Mouse (Mus musculus) adrenal gland, adult 8-10 months (tissue): ENCODE measurements around the gene Vapa. TPM values are rescaled to one million over a fixed set of nuclear protein-coding genes. Genes with fewer than 3 reads are reported as not detected.
"Not testable (repeated sequence)": the region's sequence is repeated elsewhere in the genome, so short reads cannot be mapped to it uniquely, and the experiment has no call there.

Experiments used
- DNase-seq: peaks from one replicate; pipeline ENCODE4 v3.0.0; 2022
- total RNA-seq, 4 experiments: library from RNA; stranded (reverse); gene quantifications; 2 replicates each; pipeline ENCODE4 v1.2.4; 2022

Gene Vapa
- total RNA-seq: 100 to 1,000 TPM; 108 to 165 (median 135) TPM

DNA sequence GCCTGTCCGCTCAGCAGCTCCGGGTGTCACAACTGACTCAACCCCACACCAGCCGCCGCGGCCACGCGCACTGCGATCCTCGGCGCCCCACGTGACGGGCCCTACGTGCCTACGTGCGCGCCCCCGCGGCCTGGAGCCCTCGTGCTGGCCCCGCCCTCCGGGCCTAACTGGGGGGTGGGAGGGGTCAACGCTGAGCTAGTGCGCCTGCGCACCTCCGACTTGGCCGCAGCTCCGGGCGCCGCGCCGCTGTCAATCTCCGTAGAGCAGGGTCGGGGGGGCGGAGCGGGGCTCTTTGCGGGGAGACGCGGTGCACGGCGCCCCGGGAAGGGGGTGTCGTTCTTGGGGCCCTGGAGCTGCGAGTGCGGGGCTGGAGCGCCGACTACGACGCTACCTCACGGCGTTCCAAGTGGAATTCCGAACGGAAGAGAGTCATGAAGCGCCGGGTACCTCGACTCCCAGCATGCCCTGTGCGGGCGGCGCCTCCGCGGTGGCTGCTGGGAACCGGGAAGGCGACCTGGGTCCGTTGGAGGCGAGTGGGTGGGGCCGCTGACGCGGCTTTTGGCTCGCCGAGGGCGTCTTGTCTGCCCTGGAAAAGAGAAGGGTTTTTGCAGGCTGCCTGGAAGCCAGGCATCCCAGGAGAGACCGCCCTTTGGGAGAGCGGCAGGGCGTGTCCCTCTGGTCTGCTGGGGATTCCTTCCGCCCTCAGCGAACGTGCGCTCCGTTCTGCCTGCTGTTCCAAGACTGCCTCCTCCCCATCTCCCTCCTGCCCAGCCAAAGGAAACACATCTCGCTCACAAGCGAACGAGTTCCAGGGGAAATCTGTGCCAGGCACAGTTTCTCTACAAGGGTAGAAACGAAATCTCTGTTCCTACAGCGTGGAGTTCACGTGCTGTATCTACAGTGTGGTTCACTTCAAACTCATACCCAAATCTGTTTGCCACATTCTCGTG, at the start of gene Vapa:
Vapa (minus strand) TSS at position 93 of the 950 bp plus-strand sequence.
- DNase-seq: peak; percentile 98

DNA sequence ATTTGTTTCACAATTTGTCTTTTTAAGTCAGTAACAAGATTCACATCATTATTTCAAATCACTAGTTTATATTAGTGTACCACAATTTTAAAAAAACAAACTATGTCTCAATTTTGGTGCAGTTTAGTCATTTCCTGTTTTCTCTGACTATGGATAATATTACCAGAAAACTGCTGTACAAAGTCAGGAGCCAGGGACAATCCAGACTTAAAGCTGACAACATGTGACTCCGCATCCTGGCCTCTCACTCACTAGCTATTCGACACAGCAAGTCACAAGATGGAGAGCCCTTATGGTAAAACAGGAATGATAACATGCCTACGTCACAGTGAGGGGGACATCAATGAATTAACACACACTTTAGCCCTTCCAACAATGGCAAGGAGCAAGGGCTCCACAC, 49.3 kb upstream of the Vapa start:
- no peak for DNase-seq

DNA sequence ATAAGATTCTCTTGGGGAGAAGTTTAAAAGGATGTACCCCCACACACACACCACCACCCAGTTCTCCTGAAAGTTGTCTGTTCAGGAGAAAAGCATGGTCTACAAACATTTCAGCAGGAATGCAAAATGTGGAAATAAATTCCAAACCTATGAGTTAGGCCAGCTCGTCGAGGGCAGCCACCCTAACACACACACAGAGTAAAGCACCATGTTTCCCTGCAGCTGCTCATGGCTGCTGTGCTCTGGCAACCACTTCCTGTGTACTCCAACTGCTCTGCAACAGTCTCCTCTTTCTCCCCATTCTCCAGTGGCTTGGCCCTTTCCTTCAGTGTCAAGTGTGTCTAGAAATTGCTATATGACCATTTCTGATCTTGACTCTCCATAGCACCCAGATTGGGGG, 45.1 kb upstream of the Vapa start:
- no peak for DNase-seq

DNA sequence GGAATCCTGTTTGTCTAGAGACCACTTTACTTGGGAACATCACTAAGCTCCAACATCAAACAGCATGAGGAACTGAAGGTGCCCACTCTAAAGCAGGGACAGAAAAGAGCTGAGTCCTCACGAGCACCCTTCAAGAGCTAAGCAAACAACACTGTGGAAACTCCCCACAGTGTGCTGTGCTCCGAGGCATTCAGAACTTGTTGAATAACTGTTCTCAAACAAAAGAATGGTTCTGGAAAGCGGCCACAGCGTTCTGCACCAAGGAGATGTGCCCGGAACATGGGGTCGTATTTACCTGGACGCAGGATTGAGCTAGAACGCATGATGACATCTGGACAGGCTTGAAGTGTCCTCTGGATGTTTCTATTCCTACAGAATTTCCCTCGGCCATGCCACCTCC, 44.6 kb upstream of the Vapa start:
- DNase-seq: no peak

DNA sequence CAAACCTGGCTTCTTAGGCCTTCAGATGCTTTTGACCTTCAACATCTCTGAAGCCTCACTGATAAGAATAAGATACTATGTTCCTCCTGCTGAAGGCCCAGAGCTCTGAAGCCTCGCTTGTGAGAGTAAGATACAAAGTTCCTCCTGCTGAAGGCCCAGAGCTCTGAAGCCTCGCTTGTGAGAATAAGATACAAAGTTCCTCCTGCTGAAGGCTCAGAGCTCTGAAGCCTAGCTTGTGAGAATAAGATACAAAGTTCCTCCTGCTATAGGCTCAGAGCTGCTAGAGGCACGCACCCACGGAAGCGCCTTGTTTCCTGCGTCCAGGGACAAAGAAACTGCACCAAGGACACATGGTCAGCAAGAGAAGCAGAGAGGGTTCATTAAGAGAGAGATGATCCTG, 43.4 kb upstream of the Vapa start:
- no peak for DNase-seq

DNA sequence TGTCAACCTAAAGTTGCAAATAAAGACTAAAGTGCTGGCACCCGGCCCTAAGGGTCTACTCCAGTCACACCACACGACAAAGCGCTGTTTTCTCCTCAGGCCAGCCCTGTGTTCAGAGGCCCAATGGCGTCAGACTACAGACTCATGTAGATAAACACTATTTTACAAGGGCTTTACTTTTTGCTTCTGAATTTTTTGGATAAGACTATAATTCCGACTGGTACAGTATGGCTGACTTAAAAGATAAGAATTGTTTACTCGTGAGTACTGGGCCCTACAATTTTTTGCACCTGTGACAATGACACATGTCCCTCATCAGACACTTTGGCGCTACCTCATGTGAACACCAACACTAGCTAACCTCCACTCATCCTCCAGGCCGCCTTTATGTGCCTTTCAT, 42.7 kb upstream of the Vapa start:
- DNase-seq: no peak

DNA sequence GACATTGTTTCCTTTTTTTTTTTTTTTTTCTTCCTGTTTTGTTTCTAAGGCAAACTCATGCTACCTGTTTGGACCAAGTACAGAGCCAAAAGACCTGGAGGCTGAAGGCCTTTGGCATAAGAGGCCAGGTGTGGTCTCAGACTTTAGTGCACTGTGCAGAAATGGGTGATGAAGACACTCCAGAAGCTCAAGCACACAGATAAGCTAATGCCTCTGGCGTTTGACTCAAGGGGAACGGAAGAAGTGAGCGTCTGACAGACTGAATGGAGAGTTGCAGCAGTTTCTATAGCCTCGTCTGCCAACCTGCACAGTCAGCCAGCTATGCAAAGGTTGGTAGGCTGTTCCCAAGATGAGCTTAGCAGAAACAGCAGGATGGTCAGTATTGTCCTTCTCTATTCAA, 42.3 kb upstream of the Vapa start:
- DNase-seq: no peak

DNA sequence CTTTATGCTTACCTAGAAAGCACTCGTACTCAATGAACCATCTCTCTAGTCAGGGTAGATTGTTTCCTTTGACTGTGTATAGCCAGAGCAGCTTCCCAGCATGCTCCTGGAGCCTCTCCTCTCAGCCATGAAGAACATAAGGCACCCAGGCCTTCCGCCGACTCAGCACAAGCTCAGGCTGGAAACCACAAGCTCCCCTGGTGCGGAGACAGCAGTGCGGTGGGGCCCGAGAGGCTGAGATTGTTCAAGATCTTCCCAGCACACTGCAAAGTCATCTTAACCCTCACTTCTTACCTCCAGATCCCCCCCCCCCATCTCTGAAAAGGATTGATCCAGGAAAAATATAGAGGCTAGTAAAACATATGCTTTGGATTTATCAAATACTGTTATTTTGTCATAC, 37.2 kb upstream of the Vapa start:
- no peak for DNase-seq

DNA sequence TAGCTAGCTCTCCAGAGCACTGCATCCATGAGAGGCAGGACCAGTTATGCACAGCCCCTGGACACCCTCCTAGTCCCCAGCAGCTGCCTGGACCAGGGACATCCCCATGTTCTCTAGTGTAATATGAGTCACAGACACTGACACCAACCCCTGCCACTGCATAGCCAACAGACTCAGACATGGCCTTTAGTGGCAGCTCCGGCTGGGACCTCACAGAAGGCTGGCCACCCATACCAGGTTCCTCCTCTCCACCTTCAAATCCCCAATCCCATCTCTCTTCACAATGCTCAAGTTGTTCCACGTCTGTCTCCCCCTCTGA, 35.8 kb upstream of the Vapa start:
- peak; percentile 41 for DNase-seq

DNA sequence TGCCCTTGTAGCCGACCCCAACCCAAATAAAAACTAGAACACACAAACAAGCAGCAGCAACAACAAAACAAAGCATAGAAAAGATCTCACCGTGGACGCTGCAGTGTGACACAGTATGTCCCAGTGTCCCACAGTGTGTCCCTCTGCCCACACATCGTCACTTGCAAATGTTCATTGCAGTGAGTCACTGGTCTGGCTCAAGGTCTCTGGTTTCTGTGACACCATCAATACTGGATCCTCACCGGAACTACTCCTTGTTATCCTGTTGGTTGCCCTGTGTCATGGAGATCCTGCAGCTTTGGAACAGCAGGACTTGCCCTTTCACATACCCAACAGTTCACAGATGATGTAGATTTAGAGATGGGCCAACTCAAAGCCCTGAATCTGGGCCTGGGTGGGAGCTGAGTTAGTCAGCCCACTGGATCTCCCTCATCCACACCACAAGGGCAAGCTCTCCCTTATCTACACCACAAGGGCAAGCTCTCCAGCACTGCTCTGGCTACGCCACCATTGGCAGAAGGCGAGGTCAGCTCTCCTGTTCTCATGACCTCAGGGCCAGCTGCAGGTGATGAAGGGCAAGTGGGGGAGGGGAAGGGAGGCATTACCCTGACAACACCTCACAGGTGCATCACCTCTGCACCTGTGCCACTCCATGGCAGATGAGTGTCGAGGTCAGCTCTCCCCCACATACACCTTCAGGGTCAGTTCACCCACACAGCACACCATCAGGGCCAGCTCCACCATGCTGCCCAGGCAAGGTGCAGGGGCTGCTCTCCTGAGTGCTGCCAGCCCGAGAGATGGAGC, 35.2 kb upstream of the Vapa start:
- DNase-seq: peak; percentile 86

DNA sequence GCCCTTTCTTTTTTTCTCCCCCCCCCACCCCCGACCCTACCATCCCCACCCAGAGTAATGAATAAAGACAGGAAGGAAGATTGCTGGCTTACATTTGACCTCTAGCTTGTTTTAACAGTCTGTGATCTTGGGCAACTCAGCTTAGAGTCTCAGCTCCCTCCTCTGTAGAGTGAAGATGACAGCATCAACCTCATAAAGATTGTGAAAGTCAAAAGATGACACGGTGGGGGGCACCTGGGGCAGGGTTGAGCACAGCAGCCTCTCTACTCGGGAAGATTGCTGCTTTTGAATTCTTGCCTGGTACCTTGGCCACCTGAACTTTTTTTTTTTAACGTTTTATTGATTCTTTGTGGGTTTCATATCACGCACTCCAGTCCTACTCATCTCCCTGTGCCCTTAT, 34.6 kb upstream of the Vapa start:
- no peak for DNase-seq

DNA sequence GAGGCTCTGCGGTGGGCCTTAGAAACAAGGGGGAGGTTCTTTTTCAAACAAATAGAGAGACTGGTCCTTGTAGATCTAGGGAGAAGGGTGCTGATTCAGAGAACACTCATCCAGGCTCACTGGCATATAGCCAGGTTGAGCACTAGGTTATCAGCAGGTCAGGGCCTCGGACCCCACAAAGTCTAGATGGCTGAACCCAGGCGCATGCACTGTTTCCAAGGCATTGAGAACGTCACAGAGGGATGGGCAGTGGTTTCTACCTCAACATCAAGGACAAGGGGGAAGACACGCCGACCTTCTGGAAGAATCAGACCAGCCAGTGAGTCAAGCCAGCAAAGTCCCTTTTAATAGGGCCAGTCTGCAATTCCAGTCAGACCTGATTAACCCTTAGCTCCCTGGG, 33.9 kb upstream of the Vapa start:
- peak; percentile 89 for DNase-seq

DNA sequence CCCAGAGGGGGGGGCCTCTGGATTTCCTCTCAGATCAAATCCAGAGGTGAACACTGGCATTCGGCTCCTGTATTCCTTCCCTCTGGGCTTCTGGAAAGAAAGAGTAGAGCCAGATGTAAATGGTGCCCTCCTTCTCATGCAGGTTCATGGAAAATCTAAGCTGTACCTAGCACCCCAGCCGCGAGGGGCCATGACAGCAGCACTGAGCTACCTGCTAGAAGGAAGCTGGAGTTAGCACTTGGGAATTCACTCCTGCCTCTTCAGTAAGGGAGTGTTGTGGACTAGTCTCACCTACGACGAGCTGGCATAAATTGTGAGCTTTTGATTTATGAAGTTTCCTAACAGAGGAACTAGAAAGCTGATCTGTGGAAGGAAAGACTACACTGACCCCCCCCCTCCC, 30.2 kb upstream of the Vapa start:
- no peak for DNase-seq

DNA sequence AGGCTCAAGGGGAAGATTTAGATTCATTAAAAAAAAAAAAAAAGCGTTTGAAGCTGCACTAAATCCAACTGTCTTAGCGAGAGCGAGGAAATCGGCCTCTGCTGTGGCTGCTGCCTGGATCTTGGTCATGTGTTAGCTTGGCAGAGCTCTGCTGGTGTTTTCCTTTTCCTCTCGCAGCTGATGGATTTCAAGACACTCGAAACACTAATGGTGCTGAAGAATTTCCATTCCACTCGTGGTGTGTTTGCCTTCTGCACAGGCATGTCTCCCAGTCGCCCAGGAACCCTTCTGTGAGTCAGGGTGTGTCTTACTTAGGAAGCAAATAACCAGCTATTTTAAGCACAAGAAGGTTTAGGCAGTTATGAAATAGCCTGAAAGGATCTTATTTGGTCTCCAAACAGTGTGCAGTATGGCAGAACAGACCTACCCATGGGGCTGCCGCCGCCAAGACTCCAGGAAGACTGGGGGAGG, 29.7 kb upstream of the Vapa start:
- no peak for DNase-seq

DNA sequence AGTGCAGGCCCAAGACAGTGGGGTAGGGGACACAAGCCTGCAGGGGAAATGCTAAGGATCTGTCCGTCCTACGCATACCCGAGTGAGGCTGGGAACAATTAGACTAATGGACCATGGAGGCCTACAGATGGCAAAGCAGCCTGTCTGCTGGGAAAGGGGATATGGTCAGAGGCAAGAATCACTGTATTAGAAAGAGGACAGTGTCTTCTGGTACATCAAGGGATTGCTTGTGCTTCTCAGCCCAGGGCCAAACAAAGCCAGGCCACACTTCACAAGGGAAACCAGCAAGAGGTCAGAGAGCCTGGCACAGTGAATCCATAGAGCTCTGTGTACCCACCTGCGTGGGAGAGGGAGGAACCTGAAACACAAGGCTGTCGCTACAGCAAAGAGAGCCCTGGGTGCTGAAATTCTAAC, 29.2 kb upstream of the Vapa start:
- no peak for DNase-seq

DNA sequence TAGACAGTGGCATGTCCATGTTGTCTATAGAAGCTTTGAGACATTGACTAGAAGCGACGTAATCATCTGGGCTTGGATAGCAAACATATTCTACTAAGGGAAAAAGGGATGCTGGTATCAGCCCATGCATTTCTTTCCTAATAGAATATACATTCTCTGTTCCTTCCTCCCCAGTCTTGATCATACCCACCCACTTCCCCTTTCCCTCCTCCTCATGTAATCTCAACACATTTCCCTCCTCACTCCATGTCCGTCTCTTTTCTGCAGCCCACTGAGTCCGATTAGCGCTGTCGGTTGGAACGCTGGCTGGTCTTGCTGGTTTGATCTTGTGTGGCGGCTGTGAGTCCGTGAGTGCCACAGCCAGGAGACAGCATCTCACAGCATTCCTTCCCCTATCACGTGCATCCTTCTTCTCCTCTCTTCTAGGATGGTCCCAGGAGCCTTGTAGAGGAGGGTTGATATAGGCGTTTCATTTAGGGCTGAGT, 28.4 kb upstream of the Vapa start, which contains the start of gene Txndc2:
Txndc2 (minus strand) TSS at position 435 of the 485 bp plus-strand sequence.
- no peak for DNase-seq

DNA sequence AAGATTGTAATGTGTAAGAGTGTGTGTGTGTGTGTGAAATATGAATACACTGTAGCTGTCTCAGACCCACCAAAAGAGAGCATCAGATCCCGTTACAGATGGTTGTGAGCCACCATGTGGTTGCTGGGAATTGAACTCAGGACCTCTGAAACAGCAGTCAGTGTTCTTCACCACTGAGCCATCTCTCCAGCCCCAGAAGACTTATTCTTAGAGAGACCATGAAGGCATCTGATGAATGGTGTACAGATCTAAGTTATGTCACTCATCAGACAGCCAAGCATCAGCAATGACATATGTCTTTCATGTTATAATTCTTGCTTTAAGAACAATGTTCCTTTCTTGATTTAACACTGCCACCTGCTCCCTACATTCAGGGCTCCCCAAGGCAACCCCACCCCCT, 25.8 kb upstream of the Vapa start:
- no peak for DNase-seq

DNA sequence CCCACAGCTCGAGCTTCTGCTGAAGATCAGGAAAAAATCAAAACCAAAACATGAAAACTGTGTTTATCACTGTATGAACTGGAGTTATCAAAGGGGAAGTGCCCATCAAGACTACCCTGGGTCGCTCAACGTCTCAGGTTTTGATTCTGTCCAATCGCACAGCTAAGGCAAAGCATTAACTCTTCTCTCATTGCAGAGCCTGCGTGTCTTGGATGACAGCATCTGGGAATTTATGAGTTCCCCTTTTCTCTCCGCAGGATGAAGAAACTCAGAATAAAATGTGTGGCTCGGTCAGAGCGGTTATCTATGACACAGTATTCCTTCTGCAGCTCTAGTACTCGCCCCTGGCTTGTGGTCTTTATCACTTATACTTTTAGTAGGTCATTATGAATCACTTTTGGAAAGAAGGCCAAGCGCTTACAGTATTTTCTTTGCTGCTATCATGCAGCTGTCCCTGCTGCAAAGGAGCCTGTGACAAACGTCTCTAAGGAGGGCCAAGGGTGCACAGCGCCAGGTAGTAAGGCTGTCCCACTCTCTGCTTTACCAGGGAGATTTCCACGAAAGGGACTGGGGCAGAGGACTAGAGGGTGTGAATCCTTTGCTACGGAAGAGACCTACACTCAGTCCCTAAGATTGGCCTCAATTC, 22.5 kb upstream of the Vapa start:
- DNase-seq: no peak

DNA sequence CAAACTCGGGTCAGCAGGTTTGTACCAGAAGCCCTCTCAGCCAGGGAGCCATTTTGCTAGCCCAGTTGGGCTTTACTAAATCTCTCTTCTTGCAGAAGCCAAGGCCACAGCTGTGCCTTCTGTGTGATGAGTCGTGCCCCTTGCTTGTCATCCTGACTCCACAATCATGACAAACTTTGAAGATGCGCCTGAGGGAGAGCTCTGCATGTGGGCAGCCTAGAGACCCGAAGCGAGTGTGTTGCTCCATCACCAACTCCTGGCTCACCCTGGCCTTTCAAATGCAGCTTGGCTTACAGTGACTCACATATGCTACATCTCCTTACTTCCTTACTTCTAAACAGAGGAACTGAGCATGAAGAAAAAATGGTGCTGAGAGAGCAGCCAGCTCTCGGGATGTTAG, 16.6 kb upstream of the Vapa start:
- no peak for DNase-seq

DNA sequence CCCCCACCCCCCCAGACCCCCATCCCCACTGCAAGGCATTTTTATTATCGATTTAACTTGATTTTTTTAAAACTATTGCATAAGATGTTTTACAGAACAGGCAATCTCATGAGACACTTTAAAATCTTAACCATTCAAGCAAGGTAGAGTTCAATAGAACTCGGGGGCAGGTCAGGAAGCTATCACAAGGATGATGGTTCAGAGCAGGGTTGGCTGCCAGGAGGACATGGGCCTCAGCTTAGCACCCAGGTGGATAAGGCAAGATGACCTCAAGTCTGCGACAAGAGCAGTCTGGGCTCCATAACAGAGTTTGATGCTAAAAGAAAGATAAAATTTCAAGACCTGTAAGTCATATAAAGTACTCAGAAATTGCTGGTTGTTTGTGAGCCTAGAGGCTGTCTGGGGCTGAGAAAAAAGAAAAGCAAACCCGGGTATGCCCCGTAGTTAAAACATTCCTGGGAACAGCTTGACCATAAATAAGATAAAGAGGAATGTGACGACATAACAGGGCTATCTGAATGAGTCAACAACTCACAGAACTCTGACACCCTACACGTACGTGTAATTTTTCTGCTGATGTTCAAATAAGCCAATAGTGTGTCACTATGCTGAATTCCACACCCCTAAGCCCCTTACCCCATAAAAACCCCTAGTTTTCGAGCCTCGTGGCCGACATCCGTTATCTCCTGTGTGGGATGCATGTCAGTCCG, 15.6 kb upstream of the Vapa start:
- not testable (repeated sequence) for DNase-seq

DNA sequence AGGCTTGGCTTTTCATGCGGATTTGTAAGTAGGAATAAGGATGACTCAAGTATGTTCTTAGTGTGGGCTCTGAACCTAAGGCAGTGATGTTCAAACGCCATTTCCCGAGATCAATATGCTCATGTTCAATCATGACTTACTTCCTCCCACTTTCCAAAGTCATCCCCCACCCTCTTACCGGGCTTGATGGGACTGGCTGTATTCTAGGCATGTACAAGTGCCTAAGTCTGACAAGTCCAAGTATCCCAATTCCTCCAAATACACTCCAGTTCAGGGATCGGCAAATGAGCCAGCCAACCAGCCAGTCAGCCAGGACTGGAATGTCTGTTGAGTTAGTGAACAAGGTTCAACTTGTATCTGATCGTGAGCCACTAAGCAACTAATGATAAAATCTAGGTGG, 12.9 kb upstream of the Vapa start:
- no peak for DNase-seq

DNA sequence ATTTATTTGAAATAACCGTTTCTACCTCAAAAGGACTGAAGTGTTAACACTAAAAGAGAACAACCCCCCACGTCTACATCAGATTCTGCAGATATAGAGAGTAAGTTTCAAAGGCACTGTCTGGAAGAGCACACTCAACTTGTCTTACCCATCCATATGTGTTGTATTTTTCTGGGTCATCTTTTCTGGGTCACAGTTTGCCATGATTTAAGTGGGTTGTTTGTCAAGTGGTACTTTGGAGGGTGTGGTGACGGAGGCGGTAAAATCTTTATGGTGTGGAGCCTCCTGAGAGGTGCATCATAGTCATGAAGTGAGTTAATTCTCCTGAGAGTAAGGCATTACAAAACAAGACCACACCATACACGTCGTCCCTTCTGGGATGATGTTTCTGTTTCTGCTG, 12.2 kb upstream of the Vapa start:
- DNase-seq: no peak
